Mouse (Mus musculus) CH12.LX (cell line): ENCODE results near the gene Dclk1. TPM values are rescaled to one million over a fixed set of nuclear protein-coding genes. Genes with fewer than 3 reads are reported as not detected.

Experiments
- DNase-seq: peaks from one replicate; pipeline ENCODE4 v3.0.0-alpha.2; 2013; ENCODE audit errors: extremely low read depth
- H3K27ac ChIP-seq: 2 replicates; pipeline ENCODE4 v1.5.1; 2012; ENCODE audit warnings: low read depth, mild to moderate bottlenecking, control low read depth, moderate library complexity; ENCODE audit not compliant: insufficient read depth
- H3K27me3 ChIP-seq: replicated peaks from 2 replicates; pipeline ENCODE3; 2012; ENCODE audit warnings: inconsistent platforms
- H3K36me3 ChIP-seq, 2 experiments: replicated peaks in 1 of 2; 2 replicates each; pipeline versions ENCODE3 to v1.6.1; 2012; ENCODE audit warnings: inconsistent platforms in 1 of 2, low read length in 1 of 2, mild to moderate bottlenecking in 1 of 2, mixed read lengths in 1 of 2, moderate library complexity in 1 of 2; ENCODE audit not compliant: control insufficient read depth in 1 of 2, insufficient read depth in 1 of 2
- H3K4me1 ChIP-seq, 2 experiments: 2 replicates each; pipeline ENCODE4 v1.6.1; 2012; ENCODE audit warnings: inconsistent platforms in 1 of 2, moderate library complexity in 1 of 2; ENCODE audit not compliant: insufficient read depth in 2 of 2, control insufficient read depth in 1 of 2
- H3K4me2 ChIP-seq: 2 replicates; pipeline ENCODE4 v1.6.1; 2012; ENCODE audit warnings: low read depth, mild to moderate bottlenecking, control low read depth; ENCODE audit not compliant: poor library complexity, insufficient read depth, severe bottlenecking
- H3K4me3 ChIP-seq, 3 experiments: fragments of 150-350 bp in 1 of 3; sonication (generic) in 1 of 3; replicated peaks in 1 of 3; 2 replicates each; pipeline versions ENCODE3 to v1.5.1; 2011 to 2012; ENCODE audit warnings: low read depth in 2 of 3, low read length in 2 of 3, mild to moderate bottlenecking in 2 of 3, moderate library complexity in 2 of 3, control low read depth in 1 of 3, improper control_type of control experiment in 1 of 3, inconsistent platforms in 1 of 3, mixed read lengths in 1 of 3; ENCODE audit not compliant: poor library complexity in 1 of 3
- H3K79me2 ChIP-seq: replicated peaks from 2 replicates; pipeline ENCODE4 v1.6.1; 2012; ENCODE audit warnings: mild to moderate bottlenecking, moderate library complexity; ENCODE audit not compliant: control insufficient read depth, poor library complexity, insufficient read depth, severe bottlenecking; ENCODE audit errors: extremely low read depth
- H3K9ac ChIP-seq: 2 replicates; pipeline ENCODE4 v1.6.1; 2012; ENCODE audit warnings: low read depth, mild to moderate bottlenecking, control low read depth, moderate library complexity; ENCODE audit not compliant: insufficient read depth
- H3K9me3 ChIP-seq: replicated peaks from 2 replicates; pipeline ENCODE3; 2012; ENCODE audit warnings: low read length, inconsistent platforms, mixed read lengths
- CTCF ChIP-seq, 2 experiments: IDR thresholded peaks in 1 of 2; conservative IDR thresholded peaks in 1 of 2; 2 replicates each; pipeline ENCODE4 v1.5.1; 2011 to 2012; ENCODE audit warnings: low read depth in 2 of 2, low read length in 2 of 2, improper control_type of control experiment in 1 of 2, inconsistent platforms in 1 of 2, mild to moderate bottlenecking in 1 of 2, moderate library complexity in 1 of 2
- E2F4 ChIP-seq: IDR thresholded peaks from 2 replicates; pipeline ENCODE4 v1.6.1; 2011; ENCODE audit warnings: low read depth, low read length, improper control_type of control experiment; ENCODE audit not compliant: insufficient replicate concordance
- ELF1 ChIP-seq: IDR thresholded peaks from 2 replicates; pipeline ENCODE4 v1.6.1; 2014; ENCODE audit warnings: low read depth, mild to moderate bottlenecking, inconsistent platforms, low read length, improper control_type of control experiment
- EP300 ChIP-seq: IDR thresholded peaks from 2 replicates; pipeline ENCODE4 v1.6.1; 2011; ENCODE audit warnings: low read length, improper control_type of control experiment
- HCFC1 ChIP-seq: IDR thresholded peaks from 2 replicates; pipeline ENCODE4 v1.6.1; 2012; ENCODE audit warnings: low read depth, mild to moderate bottlenecking, inconsistent platforms, low read length, improper control_type of control experiment
- JUN ChIP-seq: IDR thresholded peaks from 2 replicates; pipeline ENCODE4 v1.6.1; 2011; ENCODE audit warnings: low read depth, mild to moderate bottlenecking, low read length, improper control_type of control experiment, moderate library complexity; ENCODE audit not compliant: insufficient read depth
- KAT2A ChIP-seq: IDR thresholded peaks from 2 replicates; pipeline ENCODE4 v1.6.1; 2012; ENCODE audit warnings: low read length, improper control_type of control experiment, inconsistent platforms; ENCODE audit not compliant: insufficient replicate concordance
- MAZ ChIP-seq: IDR thresholded peaks from 2 replicates; pipeline ENCODE4 v1.6.1; 2012; ENCODE audit warnings: low read depth, mild to moderate bottlenecking, inconsistent platforms, low read length, improper control_type of control experiment, moderate library complexity
- MEF2A ChIP-seq: IDR thresholded peaks from 2 replicates; pipeline ENCODE4 v1.6.1; 2014; ENCODE audit warnings: low read depth, mild to moderate bottlenecking, inconsistent platforms, low read length, improper control_type of control experiment, borderline replicate concordance
- MXI1 ChIP-seq: IDR thresholded peaks from 2 replicates; pipeline ENCODE4 v1.6.1; 2011; ENCODE audit warnings: mild to moderate bottlenecking, low read depth, low read length, improper control_type of control experiment
- NELFE ChIP-seq: IDR thresholded peaks from 2 replicates; pipeline ENCODE4 v1.6.1; 2011; ENCODE audit warnings: low read depth, low read length, improper control_type of control experiment
- NRF1 ChIP-seq: IDR thresholded peaks from 2 replicates; pipeline ENCODE4 v1.6.1; 2014; ENCODE audit warnings: low read depth, mild to moderate bottlenecking, inconsistent platforms, low read length, improper control_type of control experiment, moderate library complexity
- POLR2A ChIP-seq: IDR thresholded peaks from 2 replicates; pipeline ENCODE4 v1.6.1; 2011; ENCODE audit warnings: low read depth, mild to moderate bottlenecking, improper control_type of control experiment, low read length
- RAD21 ChIP-seq: IDR thresholded peaks from 2 replicates; pipeline ENCODE4 v1.6.1; 2011; ENCODE audit warnings: low read depth, mild to moderate bottlenecking, low read length, improper control_type of control experiment, moderate library complexity
- TBP ChIP-seq: conservative IDR thresholded peaks from 2 replicates; pipeline ENCODE4 v1.6.1; 2011; ENCODE audit warnings: low read depth, low read length, improper control_type of control experiment
- TCF12 ChIP-seq: IDR thresholded peaks from 2 replicates; pipeline ENCODE4 v1.6.1; 2014; ENCODE audit warnings: low read depth, mild to moderate bottlenecking, inconsistent platforms, low read length, improper control_type of control experiment
- UBTF ChIP-seq: IDR thresholded peaks from 2 replicates; pipeline ENCODE4 v1.6.1; 2012; ENCODE audit warnings: low read depth, mild to moderate bottlenecking, inconsistent platforms, low read length, improper control_type of control experiment, moderate library complexity
- ZC3H11A ChIP-seq: IDR thresholded peaks from 2 replicates; pipeline ENCODE4 v1.6.1; 2012; ENCODE audit warnings: low read depth, mild to moderate bottlenecking, inconsistent platforms, low read length, improper control_type of control experiment
- dilution Hi-C: fragments of 300-500 bp; cut with MboI; formaldehyde crosslinking; loops from 2 replicates; pipeline ENCODE4 v1.14.3; 2020; ENCODE audit warnings: low sequenced_read_pairs; ENCODE audit not compliant: extremely low pct_unique_long_range_greater_than_20kb, extremely low pct_ligation_motif_present
- in situ Hi-C: fragments of 300-500 bp; cut with MboI; formaldehyde crosslinking; loops from 3 replicates; pipeline ENCODE4 v1.14.3; 2019; ENCODE audit warnings: low sequenced_read_pairs, low pct_ligation_motif_present, low pct_unique_long_range_greater_than_20kb, mixed read lengths
- polyA plus RNA-seq: library from polyadenylated mRNA; unstranded; fragments of >175 nt; gene quantifications from 2 replicates; pipeline ENCODE4 v1.2.1, GENCODE M21; 2012; ENCODE audit warnings: low read depth; ENCODE audit not compliant: insufficient read length
- total RNA-seq, 2 experiments: library from RNA; depleted of rRNA; stranded (reverse); fragments of 300-350 nt in 1 of 2; fragments of >200 nt in 1 of 2; gene quantifications; 2 replicates each; pipeline ENCODE4 v1.2.3; 2012 to 2014

The Dclk1 gene
- total and polyA plus RNA-seq, 3 experiments: not detected

- no peak overlapping the region for H3K9ac ChIP-seq
- DNase-seq: no peak
- in situ Hi-C loops (no loop called here), dilution Hi-C loops (no loop called here)
- no peaks in the 10 kb centered on the region for H3K4me1 ChIP-seq
- no peaks in the 10 kb centered on the region for H3K36me3 ChIP-seq
- H3K27me3 ChIP-seq: no peaks in the 10 kb centered on the region
- H3K79me2 ChIP-seq: no peaks in the 10 kb centered on the region
- H3K4me2 ChIP-seq: no peak overlapping the region
- peaks cover 68% of the 10 kb centered on the region for H3K9me3 ChIP-seq
- TF ChIP-seq HCFC1 (no peak), KAT2A (no peak), E2F4 (no peak), CTCF (conservative IDR thresholded peaks at IDR 0.05 in 1 of 2, IDR thresholded peaks at IDR 0.05 in 1 of 2; ENCODE audit: low read depth in 2 of 2, low read length in 2 of 2) (no peak)
- no peak overlapping the region for H3K27ac ChIP-seq
- no peak overlapping the region for H3K4me3 ChIP-seq
These were observed 138.3 kb downstream of the Dclk1 start for GRCm38 (mm10) chr3:55380471-55380870.

GRCm38 (mm10) chr3:55392605-55393004 is 150.4 kb downstream of the Dclk1 start:
- H3K9ac ChIP-seq: no peak overlapping the region
- H3K27me3 ChIP-seq: no peaks in the 10 kb centered on the region
- DNase-seq: no peak
- TF ChIP-seq MEF2A (no peak), NELFE (no peak), EP300 (no peak), RAD21 (no peak), TCF12 (no peak), ELF1 (no peak), POLR2A (no peak), JUN (no peak)
- H3K4me3 ChIP-seq: no peak overlapping the region
- dilution Hi-C loops: no loop called here
- H3K79me2 ChIP-seq: no peaks in the 10 kb centered on the region
- no peaks in the 10 kb centered on the region for H3K36me3 ChIP-seq
- no peak overlapping the region for H3K27ac ChIP-seq
- H3K4me1 ChIP-seq: no peaks in the 10 kb centered on the region
- in situ Hi-C loops: no loop called here
- no peak overlapping the region for H3K4me2 ChIP-seq
- H3K9me3 ChIP-seq: peaks cover 78% of the 10 kb centered on the region

DNA sequence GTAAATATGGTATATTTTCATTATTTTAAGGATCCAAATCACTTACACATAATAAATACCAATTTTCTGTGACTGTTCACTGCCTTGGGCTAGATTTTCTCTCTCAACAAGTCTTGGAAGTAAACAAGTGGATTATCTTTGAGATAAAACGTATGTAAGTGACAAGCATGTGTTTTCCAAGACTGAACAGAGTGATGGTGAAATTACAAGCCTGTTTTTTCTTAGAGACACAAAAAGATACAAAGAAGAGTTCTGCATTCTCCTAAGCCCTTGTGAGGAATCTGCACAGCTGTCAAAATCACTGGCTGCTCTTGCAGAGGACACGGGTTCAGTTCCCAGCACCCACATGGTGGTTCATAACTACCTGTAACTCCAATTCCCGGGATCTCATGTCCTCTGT is 151.4 kb downstream of the Dclk1 start:
- Histone ChIP-seq H3K36me3 (no peaks in the 10 kb centered on the region), H3K4me1 (no peaks in the 10 kb centered on the region), H3K9me3 (peaks cover 75% of the 10 kb centered on the region), H3K4me2 (no peak overlapping the region), H3K79me2 (no peaks in the 10 kb centered on the region), H3K9ac (no peak overlapping the region), H3K27ac (no peak overlapping the region), H3K27me3 (no peaks in the 10 kb centered on the region), H3K4me3 (no peak overlapping the region)
- in situ Hi-C loops (no loop called here), dilution Hi-C loops (no loop called here)
- DNase-seq: no peak
- TF ChIP-seq MXI1 (no peak), NELFE (no peak), MAZ (no peak), TBP (no peak), NRF1 (no peak), ZC3H11A (no peak), UBTF (no peak), ELF1 (no peak)
